Mouse (Mus musculus) left cerebral cortex, adult 18-20 months (tissue): ENCODE measurements around the gene Cfd. TPM values are rescaled to one million over a fixed set of nuclear protein-coding genes. Genes with fewer than 3 reads are reported as not detected.

Experiments
- DNase-seq, 2 experiments: peaks; one replicate each; pipeline ENCODE4 v3.0.0; 2021 to 2022; ENCODE audit warnings: low spot score in 2 of 2, mixed read lengths in 1 of 2
- long read RNA-seq, 2 experiments: library from polyadenylated mRNA; stranded (forward); transcript quantifications; one replicate each; pipeline ENCODE4 v2.0.0; 2021
- total RNA-seq, 2 experiments: library from RNA; stranded (reverse); gene quantifications; 2 replicates each; pipeline ENCODE4 v1.2.3; 2021

Gene Cfd
- not detected for total RNA-seq
- long read RNA-seq, experiment 1, result 0 reads
- long read RNA-seq, experiment 2, result 0 reads

- DNase-seq, result no peak
Observed at GRCm38 (mm10) chr10:79890670-79891069, at the start of gene Cfd. Cfd (plus strand) TSS chr10:79890853.

- no peak for DNase-seq
Observed at GRCm38 (mm10) chr10:79842322-79842721, 48.3 kb upstream of the Cfd start.

- no peak for DNase-seq
Observed at GRCm38 (mm10) chr10:79843476-79843875, 47.2 kb upstream of the Cfd start.

GRCm38 (mm10) chr10:79846553-79846952 is 44.1 kb upstream of the Cfd start:
- DNase-seq, result no peak

- DNase-seq, result no peak
Observed at GRCm38 (mm10) chr10:79849941-79850628, 40.6 kb upstream of the Cfd start.

GRCm38 (mm10) chr10:79851653-79852052 is 39.0 kb upstream of the Cfd start:
- no peak for DNase-seq

- no peak for DNase-seq
Observed at GRCm38 (mm10) chr10:79852107-79852789, 38.4 kb upstream of the Cfd start.

- no peak for DNase-seq
Observed at GRCm38 (mm10) chr10:79852827-79853226, 37.8 kb upstream of the Cfd start.

- peak; percentile 73 to 74 for DNase-seq
Observed at GRCm38 (mm10) chr10:79853392-79853791, 37.3 kb upstream of the Cfd start.

GRCm38 (mm10) chr10:79853860-79854795 is 36.5 kb upstream of the Cfd start, which contains the start of gene Ptbp1:
Ptbp1 (plus strand) TSS chr10:79854427.
- DNase-seq, result peak; percentile 99

GRCm38 (mm10) chr10:79854801-79855541 is 35.7 kb upstream of the Cfd start:
- peak; percentile 43 to 53 for DNase-seq

GRCm38 (mm10) chr10:79855558-79856184 is 35.0 kb upstream of the Cfd start:
- no peak for DNase-seq

- DNase-seq, result no peak
Observed at GRCm38 (mm10) chr10:79856280-79856679, 34.4 kb upstream of the Cfd start.

- no peak for DNase-seq
Observed at GRCm38 (mm10) chr10:79856704-79857451, 33.8 kb upstream of the Cfd start.

GRCm38 (mm10) chr10:79857452-79857811 is 33.2 kb upstream of the Cfd start:
- no peak for DNase-seq

- DNase-seq, result no peak
Observed at GRCm38 (mm10) chr10:79857894-79858293, 32.8 kb upstream of the Cfd start.

GRCm38 (mm10) chr10:79858416-79859074 is 32.1 kb upstream of the Cfd start:
- DNase-seq, result peak; percentile 66 to 71

- DNase-seq, result no peak
Observed at GRCm38 (mm10) chr10:79859116-79859515, 31.5 kb upstream of the Cfd start.
